Mouse (Mus musculus) monocyte, adult 5-6 weeks (primary cell): ENCODE measurements around the gene Slc25a21. TPM values are rescaled to one million over a fixed set of nuclear protein-coding genes. Genes with fewer than 3 reads are reported as not detected.

Experiments used
- ATAC-seq: fragments of 153-309, 156-312 bp; replicated peaks from 2 replicates; pipeline ENCODE4 v1.8.0; 2017; ENCODE audit warnings: mild to moderate bottlenecking; ENCODE audit not compliant: low TSS enrichment, insufficient number of reproducible peaks, severe bottlenecking, poor library complexity, low FRiP score
- total RNA-seq: library from RNA; stranded (forward); fragments of 200-1000, 200-491, 200-594 nt; gene quantifications from 3 replicates; pipeline ENCODE4 v1.2.3, GENCODE M21; 2017

Gene Slc25a21
- total RNA-seq, 1 experiment from 2014 or later: not detected

- no peak for ATAC-seq
Measured at GRCm38 (mm10) chr12:56688920-56689319, 508.4 kb downstream of the Slc25a21 start.

- no peak for ATAC-seq
Measured at GRCm38 (mm10) chr12:56688482-56688840, 508.8 kb downstream of the Slc25a21 start.

- no peak for ATAC-seq
Measured at GRCm38 (mm10) chr12:56687640-56688481, 509.4 kb downstream of the Slc25a21 start.

- ATAC-seq: no peak
Measured at GRCm38 (mm10) chr12:56681096-56681811, 516.0 kb downstream of the Slc25a21 start.

GRCm38 (mm10) chr12:56677620-56678019, 519.7 kb downstream of the Slc25a21 start:
- no peak for ATAC-seq

- no peak for ATAC-seq
Measured at GRCm38 (mm10) chr12:56674726-56675125, 522.5 kb downstream of the Slc25a21 start.

GRCm38 (mm10) chr12:56670795-56671194, 526.5 kb downstream of the Slc25a21 start:
- ATAC-seq: no peak

GRCm38 (mm10) chr12:56669451-56670122, 527.7 kb downstream of the Slc25a21 start:
- ATAC-seq: no peak

Other genes starting within 250 kb of the Slc25a21 start
- gene Prps1l3, start 32.9 kb upstream of the Slc25a21 start, total RNA-seq: 41.5 to 58.1 TPM (median 45.9 TPM) in 3 replicates
- 10.4 to 17.1 TPM (median 13.0 TPM) in 3 replicates for gene Mipol1, start 33.0 kb upstream of the Slc25a21 start, total RNA-seq